Mouse (Mus musculus): ENCODE data around the gene Atp1a3. TPM values are rescaled to one million over a fixed set of nuclear protein-coding genes. Genes with fewer than 3 reads are reported as not detected.

Atp1a3 gene
- polyA plus RNA-seq, 1 experiment from 2014 or later, result 1.4 TPM

- Histone ChIP-seq H3K27me3 (replicated peaks; ENCODE audit: control insufficient read depth, insufficient read depth, low read length) (peaks cover 98% of the 10 kb centered on the region), H3K9me3 (ENCODE audit: control insufficient read depth, low read length) (no peaks in the 10 kb centered on the region), H3K36me3 (ENCODE audit: control insufficient read depth, insufficient read depth, low read length) (no peaks in the 10 kb centered on the region), H3K4me2 (peak within 1 kb of the TSS; percentile 58), H3K27ac (ENCODE audit: low read depth, low read length) (no peak within 1 kb of the TSS), H3K4me3 (ENCODE audit: low read depth, low read length) (peak within 1 kb of the TSS; percentile 34), H3K9ac (ENCODE audit: low read depth, low read length) (no peak within 1 kb of the TSS), H3K4me1 (replicated peaks; ENCODE audit: control insufficient read depth, insufficient read depth, low read length) (no peaks in the 10 kb centered on the region)
- no peak for ATAC-seq (replicated peaks; ENCODE audit: low FRiP score)
- no peak for DNase-seq (ENCODE audit: low spot score)
- 1% methylated on average over 71 of the region's 72 CpGs for WGBS
Observed at GRCm38 (mm10) chr7:24944257-24944950, 61.4 kb downstream of the Atp1a3 start, which contains the start of gene Gm4881. Gm4881 (minus strand) TSS chr7:24944494.

GRCm38 (mm10) chr7:24943641-24944040 is 62.1 kb downstream of the Atp1a3 start:
- 5% methylated on average over 6 of the region's 6 CpGs for WGBS
- no peak overlapping the region for H3K27ac ChIP-seq (ENCODE audit: low read depth, low read length)
- H3K4me1 ChIP-seq (replicated peaks; ENCODE audit: control insufficient read depth, insufficient read depth, low read length), result no peaks in the 10 kb centered on the region
- no peak overlapping the region for H3K4me3 ChIP-seq (ENCODE audit: low read depth, low read length)
- no peak overlapping the region for H3K9ac ChIP-seq (ENCODE audit: low read depth, low read length)
- no peak overlapping the region for H3K4me2 ChIP-seq
- H3K27me3 ChIP-seq (replicated peaks; ENCODE audit: control insufficient read depth, insufficient read depth, low read length), result peaks cover 95% of the 10 kb centered on the region
- H3K9me3 ChIP-seq (ENCODE audit: control insufficient read depth, low read length), result no peaks in the 10 kb centered on the region
- DNase-seq (ENCODE audit: low spot score) (no peak), ATAC-seq (replicated peaks; ENCODE audit: low FRiP score) (no peak)
- H3K36me3 ChIP-seq (ENCODE audit: control insufficient read depth, insufficient read depth, low read length), result no peaks in the 10 kb centered on the region

- H3K4me1 ChIP-seq (replicated peaks; ENCODE audit: control insufficient read depth, insufficient read depth, low read length), result 0 out of 2 replicates have a peak, but pooled peaks cover 2% of the 10 kb centered on the region
- H3K9ac ChIP-seq (ENCODE audit: low read depth, low read length), result no peak overlapping the region
- no peaks in the 10 kb centered on the region; the same call in 1 of the 2 replicates for H3K36me3 ChIP-seq (ENCODE audit: control insufficient read depth, insufficient read depth, low read length)
- 4% methylated on average over 15 of the region's 15 CpGs for WGBS
- ATAC-seq (replicated peaks; ENCODE audit: low FRiP score), result no peak
- H3K27me3 ChIP-seq (replicated peaks; ENCODE audit: control insufficient read depth, insufficient read depth, low read length), result peaks cover 84% of the 10 kb centered on the region
- no peaks in the 10 kb centered on the region for H3K9me3 ChIP-seq (ENCODE audit: control insufficient read depth, low read length)
- H3K27ac ChIP-seq (ENCODE audit: low read depth, low read length), result no peak overlapping the region
- no peak overlapping the region for H3K4me2 ChIP-seq
- no peak for DNase-seq (ENCODE audit: low spot score)
- no peak overlapping the region for H3K4me3 ChIP-seq (ENCODE audit: low read depth, low read length)
Observed at GRCm38 (mm10) chr7:24931651-24932050, 74.1 kb downstream of the Atp1a3 start.

- WGBS, result 61% methylated on average over 6 of the region's 6 CpGs
Observed at GRCm38 (mm10) chr7:24930475-24930874, 75.3 kb downstream of the Atp1a3 start.

More at GRCm38 (mm10) chr7:24930475-24930874, 75.3 kb downstream of the Atp1a3 start:
- Histone ChIP-seq H3K4me2 (no peak overlapping the region), H3K27me3 (replicated peaks; ENCODE audit: control insufficient read depth, insufficient read depth, low read length) (peaks cover 73% of the 10 kb centered on the region), H3K4me3 (ENCODE audit: low read depth, low read length) (no peak overlapping the region), H3K36me3 (ENCODE audit: control insufficient read depth, insufficient read depth, low read length) (peaks cover 2% of the 10 kb centered on the region; the same call in 1 of the 2 replicates), H3K9me3 (ENCODE audit: control insufficient read depth, low read length) (no peaks in the 10 kb centered on the region), H3K27ac (ENCODE audit: low read depth, low read length) (no peak overlapping the region), H3K9ac (ENCODE audit: low read depth, low read length) (no peak overlapping the region), H3K4me1 (replicated peaks; ENCODE audit: control insufficient read depth, insufficient read depth, low read length) (0 out of 2 replicates have a peak, but pooled peaks cover 2% of the 10 kb centered on the region)
- no peak for DNase-seq (ENCODE audit: low spot score)
- no peak for ATAC-seq (replicated peaks; ENCODE audit: low FRiP score)

Small RNA genes lying within 50 kb of the gene (microRNA-seq; reads per million reads assigned to microRNA genes)
- gene Mir7046 (ENCODE audit: borderline number of aligned reads), result 1.8 reads per million
- gene Mir7047 (ENCODE audit: borderline number of aligned reads), result not detected

Other genes with a start within 250 kb of the Atp1a3 start
- gene Cd177, start 245.6 kb downstream of the Atp1a3 start, polyA plus RNA-seq (2014; fragmentation: Nextera tagmentation; extraction: Ambion mirVana), result 0.31 and 0.33 TPM in 2 replicates
- gene Ceacam10, start 228.8 kb downstream of the Atp1a3 start, polyA plus RNA-seq (2014; fragmentation: Nextera tagmentation; extraction: Ambion mirVana), result not detected in 2 replicates
- 5.0 and 5.8 TPM in 2 replicates for gene Gm9844, start 143.7 kb downstream of the Atp1a3 start, polyA plus RNA-seq (2014; fragmentation: Nextera tagmentation; extraction: Ambion mirVana)
- not detected in 2 replicates for gene Lypd4, start 136.0 kb downstream of the Atp1a3 start, polyA plus RNA-seq (2014; fragmentation: Nextera tagmentation; extraction: Ambion mirVana)
- gene Dmrtc2, start 135.9 kb downstream of the Atp1a3 start, polyA plus RNA-seq (2014; fragmentation: Nextera tagmentation; extraction: Ambion mirVana), result not detected in 2 replicates
- gene Rps19, start 121.6 kb downstream of the Atp1a3 start, polyA plus RNA-seq (2014; fragmentation: Nextera tagmentation; extraction: Ambion mirVana), result 2,415 and 2,620 TPM in 2 replicates
- 0.12 TPM in 1 of 2 replicates, not detected in the other for gene Cd79a, start 108.6 kb downstream of the Atp1a3 start, polyA plus RNA-seq (2014; fragmentation: Nextera tagmentation; extraction: Ambion mirVana)
- gene Arhgef1, start 103.0 kb downstream of the Atp1a3 start, polyA plus RNA-seq (2014; fragmentation: Nextera tagmentation; extraction: Ambion mirVana), result 98.6 and 103 TPM in 2 replicates
- gene Gm4881, start 61.5 kb downstream of the Atp1a3 start, polyA plus RNA-seq (2014; fragmentation: Nextera tagmentation; extraction: Ambion mirVana), result not detected in 2 replicates
- gene Rabac1, start 33.2 kb downstream of the Atp1a3 start, polyA plus RNA-seq (2014; fragmentation: Nextera tagmentation; extraction: Ambion mirVana), result 91.3 and 101 TPM in 2 replicates
- gene Grik5, start 66.4 kb upstream of the Atp1a3 start, polyA plus RNA-seq (2014; fragmentation: Nextera tagmentation; extraction: Ambion mirVana), result 3.5 and 5.3 TPM in 2 replicates
- gene Zfp574, start 66.6 kb upstream of the Atp1a3 start, polyA plus RNA-seq (2014; fragmentation: Nextera tagmentation; extraction: Ambion mirVana), result 22.8 and 23.1 TPM in 2 replicates
- gene Pou2f2, start 173.8 kb upstream of the Atp1a3 start, polyA plus RNA-seq (2014; fragmentation: Nextera tagmentation; extraction: Ambion mirVana), result 2.2 and 3.2 TPM in 2 replicates
- 19.6 and 21.1 TPM in 2 replicates for gene Dedd2, start 214.7 kb upstream of the Atp1a3 start, polyA plus RNA-seq (2014; fragmentation: Nextera tagmentation; extraction: Ambion mirVana)
- gene Zfp526, start 215.5 kb upstream of the Atp1a3 start, polyA plus RNA-seq (2014; fragmentation: Nextera tagmentation; extraction: Ambion mirVana), result 4.0 and 4.2 TPM in 2 replicates
- 11.0 and 13.0 TPM in 2 replicates for gene Gsk3a, start 231.9 kb upstream of the Atp1a3 start, polyA plus RNA-seq (2014; fragmentation: Nextera tagmentation; extraction: Ambion mirVana)
- 13.8 and 16.4 TPM in 2 replicates for gene Erf, start 244.8 kb upstream of the Atp1a3 start, polyA plus RNA-seq (2014; fragmentation: Nextera tagmentation; extraction: Ambion mirVana)

Measured in liver, embryonic 11.5 days (tissue).